Mouse (Mus musculus) erythroid progenitor cell, adult 5-6 weeks (primary cell): ENCODE data around the gene Afm. TPM values are rescaled to one million over a fixed set of nuclear protein-coding genes. Genes with fewer than 3 reads are reported as not detected.

ENCODE experiments used
- ATAC-seq: replicated peaks from 2 replicates; pipeline ENCODE4 v1.8.0; 2016; ENCODE audit warnings: moderate number of reproducible peaks, mild to moderate bottlenecking, moderate TSS enrichment, inconsistent platforms; ENCODE audit not compliant: poor library complexity, low FRiP score, severe bottlenecking
- total RNA-seq, 2 experiments: library from RNA; stranded (forward) in 1 of 2; stranded (reverse) in 1 of 2; fragments of 150-400 nt in 1 of 2; fragments of 186-747, 209-891 nt in 1 of 2; gene quantifications; 2 replicates each; pipeline versions ENCODE4 v1.2.3 to v1.2.4; 2015 to 2017; ENCODE audit warnings: low replicate concordance in 2 of 2

The Afm gene
- total RNA-seq, 2 experiments from 2014 or later: not detected

GRCm38 (mm10) chr5:90512288-90512955 is 6.3 kb upstream of the Afm start:
- no peak for ATAC-seq

GRCm38 (mm10) chr5:90515561-90515960 is 3.2 kb upstream of the Afm start:
- no peak for ATAC-seq

GRCm38 (mm10) chr5:90551191-90551590 is 32.5 kb downstream of the Afm start:
- ATAC-seq: no peak

- no peak for ATAC-seq
Observed at GRCm38 (mm10) chr5:90556052-90556451, 37.3 kb downstream of the Afm start.

- ATAC-seq: no peak
Observed at GRCm38 (mm10) chr5:90560743-90561142, 42.0 kb downstream of the Afm start, which contains the start of gene 5830473C10Rik. TSS of gene 5830473C10Rik (plus strand) at chr5:90561107.

- ATAC-seq: no peak
Observed at GRCm38 (mm10) chr5:90561721-90562275, 43.1 kb downstream of the Afm start.

- ATAC-seq: no peak
Observed at GRCm38 (mm10) chr5:90562880-90563279, 44.1 kb downstream of the Afm start.

- no peak for ATAC-seq
Observed at GRCm38 (mm10) chr5:90564161-90564560, 45.4 kb downstream of the Afm start.

- no peak for ATAC-seq
Observed at GRCm38 (mm10) chr5:90565205-90565604, 46.5 kb downstream of the Afm start.

GRCm38 (mm10) chr5:90567788-90568187 is 49.1 kb downstream of the Afm start:
- ATAC-seq: no peak

- no peak for ATAC-seq
Observed at GRCm38 (mm10) chr5:90568338-90568737, 49.6 kb downstream of the Afm start.

GRCm38 (mm10) chr5:90571216-90571615 is 52.5 kb downstream of the Afm start:
- no peak for ATAC-seq

- no peak for ATAC-seq
Observed at GRCm38 (mm10) chr5:90577751-90578150, 59.0 kb downstream of the Afm start.

- no peak for ATAC-seq
Observed at GRCm38 (mm10) chr5:90579556-90579955, 60.8 kb downstream of the Afm start.

- no peak for ATAC-seq
Observed at GRCm38 (mm10) chr5:90582179-90582578, 63.4 kb downstream of the Afm start.

GRCm38 (mm10) chr5:90584799-90585198 is 66.1 kb downstream of the Afm start:
- no peak for ATAC-seq

GRCm38 (mm10) chr5:90586511-90586910 is 67.8 kb downstream of the Afm start:
- ATAC-seq: no peak

- ATAC-seq: no peak
Observed at GRCm38 (mm10) chr5:90588104-90588503, 69.4 kb downstream of the Afm start.

GRCm38 (mm10) chr5:90588708-90589595 is 70.2 kb downstream of the Afm start:
- peak; percentile 71 for ATAC-seq

GRCm38 (mm10) chr5:90590676-90591075 is 71.9 kb downstream of the Afm start:
- no peak for ATAC-seq

GRCm38 (mm10) chr5:90591936-90592335 is 73.2 kb downstream of the Afm start:
- no peak for ATAC-seq
